Mouse (Mus musculus): ENCODE data around the gene Azgp1. TPM values are rescaled to one million over a fixed set of nuclear protein-coding genes. Genes with fewer than 3 reads are reported as not detected.

Azgp1 gene
- polyA plus RNA-seq, 2 experiments = 2.7 to 4.7 TPM

- DNase-seq (ENCODE audit: low read depth in 3 of 3, low spot score in 3 of 3) = no peak
- TF ChIP-seq EP300 (IDR thresholded peaks at IDR 0.05; ENCODE audit: low read depth) = no peak
- TF ChIP-seq CTCF (IDR thresholded peaks at IDR 0.05; ENCODE audit: low read depth) = no peak
- whole genome bisulfite sequencing (ENCODE audit: insufficient replicate concordance) = 55% methylated on average over 1 of the region's 1 CpGs
Measured at GRCm38 (mm10) chr5:137943133-137943532, 38.2 kb upstream of the Azgp1 start.

GRCm38 (mm10) chr5:137947303-137947702, 34.0 kb upstream of the Azgp1 start:
- no peak for TF ChIP-seq CTCF (IDR thresholded peaks at IDR 0.05; ENCODE audit: low read depth)
- Histone ChIP-seq H3K36me3 (replicated peaks; ENCODE audit: control insufficient read depth, insufficient read depth, low read depth) (no peaks in the 10 kb centered on the region), H3K27me3 (ENCODE audit: control insufficient read depth, insufficient read depth, low read length) (no peaks in the 10 kb centered on the region), H3K9ac (replicated peaks) (no peak overlapping the region), H3K4me2 (ENCODE audit: low read depth) (no peak overlapping the region), H3K4me1 (replicated peaks; ENCODE audit: control insufficient read depth in 2 of 2, insufficient read depth in 2 of 2, low read length in 1 of 2) (no peaks in the 10 kb centered on the region), H3K27ac (no peak overlapping the region), H3K4me3 (ENCODE audit: insufficient read depth in 1 of 2, low read depth in 2 of 2, low read length in 2 of 2) (no peak overlapping the region), H3K9me3 (ENCODE audit: control insufficient read depth, low read length) (no peaks in the 10 kb centered on the region)
- ATAC-seq (ENCODE audit: insufficient read depth) (no peak), DNase-seq (ENCODE audit: low read depth in 3 of 3, low spot score in 3 of 3) (no peak)

More at GRCm38 (mm10) chr5:137943133-137943532, 38.2 kb upstream of the Azgp1 start:
- H3K9ac ChIP-seq (replicated peaks) = no peak overlapping the region
- no peak overlapping the region for H3K4me2 ChIP-seq (ENCODE audit: low read depth)
- H3K9me3 ChIP-seq (ENCODE audit: control insufficient read depth, low read length) = no peaks in the 10 kb centered on the region
- no peaks in the 10 kb centered on the region for H3K36me3 ChIP-seq (replicated peaks; ENCODE audit: control insufficient read depth, insufficient read depth, low read depth)
- no peak overlapping the region for H3K4me3 ChIP-seq (ENCODE audit: insufficient read depth in 1 of 2, low read depth in 2 of 2, low read length in 2 of 2)
- no peak for ATAC-seq (ENCODE audit: insufficient read depth)
- H3K27ac ChIP-seq = no peak overlapping the region
- no peaks in the 10 kb centered on the region for H3K4me1 ChIP-seq (replicated peaks; ENCODE audit: control insufficient read depth in 2 of 2, insufficient read depth in 2 of 2, low read length in 1 of 2)
- no peaks in the 10 kb centered on the region for H3K27me3 ChIP-seq (ENCODE audit: control insufficient read depth, insufficient read depth, low read length)

DNA sequence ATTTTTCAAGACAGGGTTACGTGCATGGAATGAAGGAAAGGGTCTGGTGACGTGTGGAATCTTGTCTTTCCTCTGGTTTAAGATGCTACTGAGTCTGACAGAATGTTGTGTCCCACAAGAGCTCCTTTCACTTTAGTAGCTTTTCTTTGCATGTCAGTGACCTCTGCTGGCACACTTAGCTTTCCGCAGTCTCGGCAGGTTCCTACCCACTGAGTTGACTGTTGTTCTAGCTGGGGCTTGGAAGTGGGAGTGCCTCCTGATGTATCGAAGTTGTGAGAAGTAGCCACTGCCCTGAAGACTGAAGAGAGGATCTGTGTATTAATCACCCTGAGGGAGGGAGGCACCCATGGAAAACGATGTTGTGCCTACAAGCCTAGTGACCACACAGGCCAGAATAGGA, 30.1 kb upstream of the Azgp1 start:
- Histone ChIP-seq H3K9me3 (ENCODE audit: control insufficient read depth, low read length) (no peaks in the 10 kb centered on the region), H3K4me3 (ENCODE audit: insufficient read depth in 1 of 2, low read depth in 2 of 2, low read length in 2 of 2) (no peak overlapping the region), H3K27me3 (ENCODE audit: control insufficient read depth, insufficient read depth, low read length) (no peaks in the 10 kb centered on the region), H3K9ac (replicated peaks) (no peak overlapping the region), H3K4me2 (ENCODE audit: low read depth) (no peak overlapping the region), H3K4me1 (replicated peaks; ENCODE audit: control insufficient read depth in 2 of 2, insufficient read depth in 2 of 2, low read length in 1 of 2) (no peaks in the 10 kb centered on the region), H3K27ac (no peak overlapping the region), H3K36me3 (replicated peaks; ENCODE audit: control insufficient read depth, insufficient read depth, low read depth) (no peaks in the 10 kb centered on the region)
- DNase-seq (ENCODE audit: low read depth in 3 of 3, low spot score in 3 of 3) (no peak), ATAC-seq (ENCODE audit: insufficient read depth) (no peak)
- WGBS (ENCODE audit: insufficient replicate concordance) = 25% methylated on average over 6 of the region's 6 CpGs
- TF ChIP-seq EP300 (IDR thresholded peaks at IDR 0.05; ENCODE audit: low read depth) (no peak), CTCF (IDR thresholded peaks at IDR 0.05; ENCODE audit: low read depth) (peak; percentile 32; the same call in 1 of the 2 replicates)

DNA sequence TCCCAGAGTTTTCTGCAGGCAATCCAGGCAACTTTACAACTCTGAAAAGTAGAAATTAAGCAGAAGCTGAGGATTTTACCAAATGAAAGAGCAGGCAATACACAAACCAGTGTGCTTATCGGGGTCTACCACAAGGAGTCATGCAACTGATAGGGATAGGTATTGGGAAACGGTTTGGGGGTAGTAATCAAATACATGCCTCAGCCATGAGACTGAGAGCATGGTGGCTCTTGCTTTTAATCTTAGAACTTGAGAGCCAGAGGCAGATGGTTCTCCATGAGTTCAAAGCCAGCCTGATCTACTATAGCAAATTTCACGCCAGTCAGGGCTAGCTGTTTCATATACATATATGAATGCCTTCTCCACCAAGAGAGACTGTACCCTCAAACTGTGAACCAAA, 24.9 kb upstream of the Azgp1 start:
- no peak overlapping the region for H3K4me3 ChIP-seq (ENCODE audit: insufficient read depth in 1 of 2, low read depth in 2 of 2, low read length in 2 of 2)
- H3K9ac ChIP-seq (replicated peaks) = no peak overlapping the region
- DNase-seq (ENCODE audit: low read depth in 3 of 3, low spot score in 3 of 3) (no peak), ATAC-seq (ENCODE audit: insufficient read depth) (no peak)
- no peaks in the 10 kb centered on the region for H3K9me3 ChIP-seq (ENCODE audit: control insufficient read depth, low read length)
- H3K4me1 ChIP-seq (replicated peaks; ENCODE audit: control insufficient read depth in 2 of 2, insufficient read depth in 2 of 2, low read length in 1 of 2) = no peaks in the 10 kb centered on the region
- no peaks in the 10 kb centered on the region for H3K36me3 ChIP-seq (replicated peaks; ENCODE audit: control insufficient read depth, insufficient read depth, low read depth)
- no peaks in the 10 kb centered on the region for H3K27me3 ChIP-seq (ENCODE audit: control insufficient read depth, insufficient read depth, low read length)
- no peak overlapping the region for H3K27ac ChIP-seq
- no peak for TF ChIP-seq CTCF (IDR thresholded peaks at IDR 0.05; ENCODE audit: low read depth)
- no peak for TF ChIP-seq EP300 (IDR thresholded peaks at IDR 0.05; ENCODE audit: low read depth)
- 54% methylated on average over 3 of the region's 3 CpGs for WGBS (ENCODE audit: insufficient replicate concordance)
- H3K4me2 ChIP-seq (ENCODE audit: low read depth) = no peak overlapping the region

DNA sequence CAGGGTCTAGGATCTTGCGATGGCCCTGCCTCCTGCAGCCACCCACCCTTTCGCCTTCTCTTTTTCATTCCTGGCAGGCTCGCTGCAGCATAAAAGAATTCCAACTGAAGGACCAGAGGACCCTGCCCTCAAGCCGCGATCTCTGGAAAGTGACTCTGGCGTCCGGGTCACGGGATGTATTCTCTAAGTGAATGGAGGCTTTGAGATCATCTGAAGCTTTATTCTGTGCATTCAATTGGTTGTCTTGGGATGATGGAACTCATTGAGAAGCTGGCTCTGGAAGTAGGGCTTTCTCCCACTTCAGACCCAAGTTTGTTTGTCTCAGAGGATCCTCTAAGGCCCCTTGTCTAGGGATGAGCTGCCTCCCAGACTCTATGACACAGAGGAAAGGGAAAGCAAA, 18.4 kb upstream of the Azgp1 start, which contains the start of gene Gjc3:
Gjc3 (minus strand) TSS at position 154 of the 400 bp plus-strand sequence.
- Histone ChIP-seq H3K4me3 (ENCODE audit: insufficient read depth in 1 of 2, low read depth in 2 of 2, low read length in 2 of 2) (no peak within 1 kb of the TSS), H3K4me1 (replicated peaks; ENCODE audit: control insufficient read depth in 2 of 2, insufficient read depth in 2 of 2, low read length in 1 of 2) (no peaks in the 10 kb centered on the region), H3K9me3 (ENCODE audit: control insufficient read depth, low read length) (no peaks in the 10 kb centered on the region), H3K9ac (replicated peaks) (no peak within 1 kb of the TSS), H3K4me2 (ENCODE audit: low read depth) (no peak within 1 kb of the TSS), H3K27ac (no peak within 1 kb of the TSS), H3K36me3 (replicated peaks; ENCODE audit: control insufficient read depth, insufficient read depth, low read depth) (no peaks in the 10 kb centered on the region), H3K27me3 (ENCODE audit: control insufficient read depth, insufficient read depth, low read length) (no peaks in the 10 kb centered on the region)
- no peak for ATAC-seq (ENCODE audit: insufficient read depth)
- no peak for DNase-seq (ENCODE audit: low read depth in 3 of 3, low spot score in 3 of 3)
- WGBS (ENCODE audit: insufficient replicate concordance) = 68% methylated on average over 8 of the region's 8 CpGs
- no peak for TF ChIP-seq CTCF (IDR thresholded peaks at IDR 0.05; ENCODE audit: low read depth)
- no peak for TF ChIP-seq EP300 (IDR thresholded peaks at IDR 0.05; ENCODE audit: low read depth)
